Mouse (Mus musculus): ENCODE data around the gene Ccdc102a. TPM values are rescaled to one million over a fixed set of nuclear protein-coding genes. Genes with fewer than 3 reads are reported as not detected.

Ccdc102a gene
- polyA plus RNA-seq, 1 experiment from 2014 or later, result 14.6 TPM

DNA sequence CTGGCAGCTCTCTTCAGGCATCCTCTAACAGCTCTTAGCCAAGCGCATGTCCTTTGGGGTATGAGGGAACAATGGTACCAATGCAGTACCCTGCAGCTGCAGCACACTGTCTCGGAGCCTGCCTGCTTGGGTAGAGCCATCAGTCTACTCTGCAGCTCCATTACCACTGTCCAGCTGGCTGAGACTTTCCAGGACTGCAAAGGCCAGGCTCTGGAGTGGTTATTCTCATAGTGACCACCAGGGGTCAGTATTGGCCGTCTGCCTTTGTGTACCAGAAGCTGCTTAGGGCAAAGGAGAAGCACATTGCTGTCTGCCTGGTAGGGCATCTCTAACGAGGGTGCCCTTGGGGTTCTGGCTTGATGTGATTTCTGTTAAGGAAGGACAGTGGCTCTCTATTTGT is 32.1 kb upstream of the Ccdc102a start:
- DNase-seq (ENCODE audit: low spot score), result peak; percentile 86
- H3K4me3 ChIP-seq (ENCODE audit: low read depth, low read length), result no peak overlapping the region
- TF ChIP-seq EP300 (IDR thresholded peaks at IDR 0.05) (no peak), CTCF (IDR thresholded peaks at IDR 0.05) (peak; percentile 98)
- no peak overlapping the region for H3K9ac ChIP-seq (replicated peaks; ENCODE audit: low read depth)
- 0 out of 2 replicates have a peak, but pooled peaks have one; percentile 13 for ATAC-seq
- H3K9me3 ChIP-seq (ENCODE audit: low read length), result no peaks in the 10 kb centered on the region
- 18% methylated on average over 4 of the region's 4 CpGs for WGBS
- no peak overlapping the region for H3K27ac ChIP-seq (ENCODE audit: low read length)
- H3K36me3 ChIP-seq (ENCODE audit: insufficient read depth, low read length), result no peaks in the 10 kb centered on the region
- H3K4me2 ChIP-seq (replicated peaks; ENCODE audit: low read depth, low read length), result no peak overlapping the region
- H3K4me1 ChIP-seq (ENCODE audit: insufficient read depth, low read depth, low read length), result peaks cover 9% of the 10 kb centered on the region; the same call in 1 of the 2 replicates
- no peaks in the 10 kb centered on the region for H3K27me3 ChIP-seq (replicated peaks; ENCODE audit: insufficient read depth, low read length)

DNA sequence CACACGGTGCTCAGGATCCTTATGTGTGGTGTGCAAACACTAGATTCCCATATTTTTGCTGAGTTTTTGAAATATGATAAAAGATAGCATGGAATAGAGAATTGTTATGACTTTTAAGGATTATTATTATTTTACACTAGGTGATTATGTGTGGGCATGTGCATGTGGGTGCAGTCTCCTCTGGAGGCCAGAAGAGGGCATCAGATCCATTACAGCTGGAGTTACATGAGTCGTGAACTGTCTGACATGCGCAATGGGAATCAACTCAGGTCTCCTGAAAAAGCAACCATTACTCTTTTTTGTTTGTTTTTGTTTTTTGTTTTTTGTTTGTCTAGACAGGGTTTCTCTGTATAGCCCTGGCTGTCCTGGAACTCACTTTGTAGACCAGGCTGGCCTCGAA is 31.1 kb upstream of the Ccdc102a start:
- H3K9ac ChIP-seq (replicated peaks; ENCODE audit: low read depth), result no peak overlapping the region
- no peak for ATAC-seq
- no peak for DNase-seq (ENCODE audit: low spot score)
- H3K4me2 ChIP-seq (replicated peaks; ENCODE audit: low read depth, low read length), result no peak overlapping the region
- 72% methylated on average over 3 of the region's 4 CpGs for WGBS
- H3K27ac ChIP-seq (ENCODE audit: low read length), result no peak overlapping the region
- H3K4me1 ChIP-seq (ENCODE audit: insufficient read depth, low read depth, low read length), result peaks cover 2% of the 10 kb centered on the region; the same call in 1 of the 2 replicates
- TF ChIP-seq CTCF (IDR thresholded peaks at IDR 0.05), result peak; percentile 35; the same call in 1 of the 2 replicates
- TF ChIP-seq EP300 (IDR thresholded peaks at IDR 0.05), result no peak
- H3K9me3 ChIP-seq (ENCODE audit: low read length), result no peaks in the 10 kb centered on the region
- H3K4me3 ChIP-seq (ENCODE audit: low read depth, low read length), result no peak overlapping the region
- H3K27me3 ChIP-seq (replicated peaks; ENCODE audit: insufficient read depth, low read length), result no peaks in the 10 kb centered on the region
- no peaks in the 10 kb centered on the region for H3K36me3 ChIP-seq (ENCODE audit: insufficient read depth, low read length)

DNA sequence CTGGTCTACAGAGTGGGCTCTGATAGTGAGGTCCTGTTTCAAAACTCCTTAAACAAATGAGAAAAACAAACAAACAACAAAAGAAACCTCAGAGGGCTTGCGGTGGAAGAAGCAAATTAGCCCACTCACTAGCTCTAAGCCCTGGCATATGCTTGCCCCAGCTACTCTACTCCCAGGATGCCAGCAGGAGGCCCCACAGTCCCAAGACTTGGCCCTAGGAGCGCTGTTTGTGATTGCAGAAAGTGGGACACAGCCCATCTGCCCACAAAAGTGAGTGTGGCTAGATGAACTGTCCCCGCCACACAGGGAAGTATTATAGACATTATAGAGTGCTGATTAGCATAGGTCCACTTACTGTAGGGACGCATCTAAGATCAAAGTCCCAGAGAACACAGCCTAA is 30.5 kb upstream of the Ccdc102a start:
- TF ChIP-seq CTCF (IDR thresholded peaks at IDR 0.05), result no peak
- Histone ChIP-seq H3K27me3 (replicated peaks; ENCODE audit: insufficient read depth, low read length) (no peaks in the 10 kb centered on the region), H3K36me3 (ENCODE audit: insufficient read depth, low read length) (no peaks in the 10 kb centered on the region), H3K4me2 (replicated peaks; ENCODE audit: low read depth, low read length) (no peak overlapping the region), H3K9ac (replicated peaks; ENCODE audit: low read depth) (no peak overlapping the region), H3K4me1 (ENCODE audit: insufficient read depth, low read depth, low read length) (no peaks in the 10 kb centered on the region), H3K4me3 (ENCODE audit: low read depth, low read length) (no peak overlapping the region), H3K9me3 (ENCODE audit: low read length) (no peaks in the 10 kb centered on the region), H3K27ac (ENCODE audit: low read length) (no peak overlapping the region)
- 66% methylated on average over 4 of the region's 4 CpGs for WGBS
- DNase-seq (ENCODE audit: low spot score), result no peak
- ATAC-seq, result no peak

DNA sequence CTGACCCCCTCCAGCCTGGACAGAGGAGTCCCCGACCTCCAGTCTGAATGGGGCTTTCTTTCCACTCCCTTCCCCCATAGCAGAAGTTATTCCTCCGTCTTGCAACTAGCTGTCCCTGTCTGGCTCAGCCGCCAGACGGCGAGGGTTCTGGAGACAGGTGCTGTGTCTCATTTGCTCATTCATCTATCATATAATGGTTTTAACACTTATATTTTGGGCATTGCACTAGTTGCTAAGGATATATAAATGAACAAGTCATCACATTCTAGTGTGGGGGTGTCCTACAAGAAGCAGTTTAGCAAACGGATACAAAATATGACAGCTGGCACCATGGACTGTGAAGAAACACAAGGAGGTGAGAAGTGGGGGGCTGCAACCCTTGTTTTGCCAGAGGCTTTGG is 27.3 kb upstream of the Ccdc102a start:
- Histone ChIP-seq H3K4me1 (ENCODE audit: insufficient read depth, low read depth, low read length) (no peaks in the 10 kb centered on the region), H3K27me3 (replicated peaks; ENCODE audit: insufficient read depth, low read length) (no peaks in the 10 kb centered on the region), H3K4me3 (ENCODE audit: low read depth, low read length) (no peak overlapping the region), H3K36me3 (ENCODE audit: insufficient read depth, low read length) (no peaks in the 10 kb centered on the region), H3K27ac (ENCODE audit: low read length) (no peak overlapping the region), H3K9me3 (ENCODE audit: low read length) (no peaks in the 10 kb centered on the region), H3K4me2 (replicated peaks; ENCODE audit: low read depth, low read length) (no peak overlapping the region), H3K9ac (replicated peaks; ENCODE audit: low read depth) (no peak overlapping the region)
- TF ChIP-seq EP300 (IDR thresholded peaks at IDR 0.05), result no peak
- no peak for TF ChIP-seq CTCF (IDR thresholded peaks at IDR 0.05)
- DNase-seq (ENCODE audit: low spot score) (no peak), ATAC-seq (no peak)
- WGBS, result 50% methylated on average over 6 of the region's 6 CpGs

DNA sequence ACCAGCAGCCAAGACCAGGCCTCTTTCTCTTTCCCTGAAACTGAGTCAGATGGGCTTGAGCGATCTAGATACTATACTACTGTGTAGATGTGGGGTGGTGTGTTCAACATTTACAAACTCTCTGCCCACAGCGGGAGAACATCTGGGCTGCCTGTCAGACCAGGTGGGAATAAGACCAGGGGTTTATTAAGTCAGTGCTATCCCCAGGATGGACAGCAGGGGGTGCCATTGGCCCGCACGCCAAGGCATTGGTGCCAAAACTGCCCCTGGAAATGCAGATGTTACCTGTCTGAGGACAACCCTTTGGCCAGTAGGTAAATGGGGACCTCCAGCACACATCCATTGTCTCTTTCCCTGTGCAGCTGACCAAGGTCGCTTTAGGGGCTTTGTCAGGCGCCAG is 24.7 kb upstream of the Ccdc102a start:
- Histone ChIP-seq H3K27me3 (replicated peaks; ENCODE audit: insufficient read depth, low read length) (no peaks in the 10 kb centered on the region), H3K4me2 (replicated peaks; ENCODE audit: low read depth, low read length) (no peak overlapping the region), H3K4me3 (ENCODE audit: low read depth, low read length) (no peak overlapping the region), H3K36me3 (ENCODE audit: insufficient read depth, low read length) (no peaks in the 10 kb centered on the region), H3K9ac (replicated peaks; ENCODE audit: low read depth) (no peak overlapping the region), H3K9me3 (ENCODE audit: low read length) (no peaks in the 10 kb centered on the region), H3K4me1 (ENCODE audit: insufficient read depth, low read depth, low read length) (no peaks in the 10 kb centered on the region), H3K27ac (ENCODE audit: low read length) (no peak overlapping the region)
- ATAC-seq, result peak; percentile 35; the same call in 1 of the 2 replicates
- WGBS, result 12% methylated on average over 6 of the region's 6 CpGs
- DNase-seq (ENCODE audit: low spot score), result peak; percentile 65
- no peak for TF ChIP-seq EP300 (IDR thresholded peaks at IDR 0.05)
- TF ChIP-seq CTCF (IDR thresholded peaks at IDR 0.05), result peak; percentile 93

DNA sequence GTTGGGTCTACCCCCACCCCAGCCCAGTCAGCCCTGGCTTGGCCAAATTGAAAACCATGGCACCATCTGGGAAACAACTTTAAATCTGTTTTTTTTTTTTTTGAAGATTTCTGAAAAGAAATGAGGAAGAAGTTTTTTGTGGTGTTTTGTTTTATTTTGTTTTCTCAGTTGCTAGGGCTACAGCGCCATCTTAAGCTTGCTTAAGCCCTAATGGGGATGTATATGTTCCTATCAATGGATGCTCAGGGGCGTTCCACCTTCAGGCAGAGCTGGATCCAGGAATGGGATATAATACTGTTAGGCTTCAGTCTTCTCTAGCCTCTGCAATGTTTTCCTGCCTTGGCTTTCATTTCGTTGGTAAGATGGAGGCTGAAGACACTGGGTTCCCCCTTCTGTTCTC is 17.3 kb upstream of the Ccdc102a start:
- no peaks in the 10 kb centered on the region for H3K9me3 ChIP-seq (ENCODE audit: low read length)
- DNase-seq (ENCODE audit: low spot score) (no peak), ATAC-seq (no peak)
- H3K27ac ChIP-seq (ENCODE audit: low read length), result no peak overlapping the region
- no peaks in the 10 kb centered on the region for H3K4me1 ChIP-seq (ENCODE audit: insufficient read depth, low read depth, low read length)
- no peak overlapping the region for H3K4me3 ChIP-seq (ENCODE audit: low read depth, low read length)
- no peak for TF ChIP-seq EP300 (IDR thresholded peaks at IDR 0.05)
- TF ChIP-seq CTCF (IDR thresholded peaks at IDR 0.05), result no peak
- H3K9ac ChIP-seq (replicated peaks; ENCODE audit: low read depth), result no peak overlapping the region
- WGBS, result 63% methylated on average over 3 of the region's 3 CpGs
- no peak overlapping the region for H3K4me2 ChIP-seq (replicated peaks; ENCODE audit: low read depth, low read length)
- no peaks in the 10 kb centered on the region for H3K36me3 ChIP-seq (ENCODE audit: insufficient read depth, low read length)
- H3K27me3 ChIP-seq (replicated peaks; ENCODE audit: insufficient read depth, low read length), result no peaks in the 10 kb centered on the region

DNA sequence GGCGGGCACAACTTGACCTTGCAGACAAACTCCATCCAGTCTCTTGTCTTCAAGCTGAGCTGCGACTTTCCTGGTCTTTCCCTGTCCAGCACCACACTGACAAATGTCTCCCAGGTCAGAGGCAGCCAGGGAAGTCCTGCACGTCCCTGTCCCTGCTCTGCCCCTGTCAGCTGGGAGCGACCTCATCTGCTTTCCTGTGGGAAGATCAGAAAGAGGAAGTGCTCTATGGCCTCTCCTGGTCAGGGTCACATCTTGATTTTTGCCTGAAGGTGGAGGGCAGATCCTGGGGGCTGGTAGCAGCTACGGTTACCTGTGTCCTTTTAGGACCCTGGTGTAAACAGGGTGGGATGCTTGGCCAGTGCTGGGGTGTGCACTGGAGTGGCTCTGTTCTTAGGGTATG is 16.0 kb upstream of the Ccdc102a start:
- no peak for ATAC-seq
- Histone ChIP-seq H3K4me2 (replicated peaks; ENCODE audit: low read depth, low read length) (no peak overlapping the region), H3K4me3 (ENCODE audit: low read depth, low read length) (no peak overlapping the region), H3K4me1 (ENCODE audit: insufficient read depth, low read depth, low read length) (no peaks in the 10 kb centered on the region), H3K27ac (ENCODE audit: low read length) (no peak overlapping the region), H3K27me3 (replicated peaks; ENCODE audit: insufficient read depth, low read length) (no peaks in the 10 kb centered on the region), H3K9ac (replicated peaks; ENCODE audit: low read depth) (no peak overlapping the region), H3K9me3 (ENCODE audit: low read length) (no peaks in the 10 kb centered on the region), H3K36me3 (ENCODE audit: insufficient read depth, low read length) (no peaks in the 10 kb centered on the region)
- DNase-seq (ENCODE audit: low spot score), result no peak
- no peak for TF ChIP-seq CTCF (IDR thresholded peaks at IDR 0.05)
- no peak for TF ChIP-seq EP300 (IDR thresholded peaks at IDR 0.05)
- WGBS, result 42% methylated on average over 5 of the region's 5 CpGs
